Mouse (Mus musculus): ENCODE measurements around the gene Gabpa.

The Gabpa gene

GRCm38 (mm10) chr16:84864656-84865055 is 29.9 kb downstream of the Gabpa start:
- DNase-seq (ENCODE audit: low spot score) = no peak

GRCm38 (mm10) chr16:84873805-84874204 is 39.1 kb downstream of the Gabpa start:
- DNase-seq (ENCODE audit: low spot score) = no peak

- no peak for DNase-seq (ENCODE audit: low spot score)
Observed at GRCm38 (mm10) chr16:84875012-84875717, 40.4 kb downstream of the Gabpa start.

- no peak for DNase-seq (ENCODE audit: low spot score)
Observed at GRCm38 (mm10) chr16:84875718-84876035, 41.0 kb downstream of the Gabpa start.

- DNase-seq (ENCODE audit: low spot score) = no peak
Observed at GRCm38 (mm10) chr16:84876082-84876481, 41.4 kb downstream of the Gabpa start.

- peak; percentile 60 for DNase-seq (ENCODE audit: low spot score)
Observed at GRCm38 (mm10) chr16:84879146-84879545, 44.4 kb downstream of the Gabpa start.

- DNase-seq (ENCODE audit: low spot score) = no peak
Observed at GRCm38 (mm10) chr16:84881168-84881567, 46.4 kb downstream of the Gabpa start.

- no peak for DNase-seq (ENCODE audit: low spot score)
Observed at GRCm38 (mm10) chr16:84881754-84882321, 47.1 kb downstream of the Gabpa start.

GRCm38 (mm10) chr16:84884572-84884971 is 49.8 kb downstream of the Gabpa start:
- no peak for DNase-seq (ENCODE audit: low spot score)

GRCm38 (mm10) chr16:84902995-84903394 is 68.3 kb downstream of the Gabpa start:
- DNase-seq (ENCODE audit: low spot score) = no peak

- no peak for DNase-seq (ENCODE audit: low spot score)
Observed at GRCm38 (mm10) chr16:84911477-84912165, 76.9 kb downstream of the Gabpa start.
